Mouse (Mus musculus): ENCODE measurements around the gene Nbas.

Gene Nbas

DNA sequence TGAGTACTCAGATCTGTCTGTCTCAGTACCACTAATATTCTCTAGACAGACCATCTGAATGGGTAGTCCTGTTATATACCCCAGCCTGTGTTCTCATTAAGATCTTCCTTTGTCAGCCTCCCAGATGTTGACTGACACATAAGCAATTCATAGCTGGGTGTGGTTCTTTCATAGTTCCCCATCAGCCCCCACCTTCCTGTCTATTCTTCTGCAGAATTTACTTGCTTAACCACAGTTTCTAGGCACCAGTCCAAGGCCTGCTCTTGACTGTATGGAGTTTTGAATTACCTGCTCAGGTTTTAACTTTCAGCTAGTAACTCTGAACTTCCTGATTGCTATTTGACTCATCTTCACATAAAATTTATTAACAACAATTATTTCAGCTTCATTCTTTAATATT is 141.3 kb downstream of the Nbas start:
- DNase-seq: no peak

DNA sequence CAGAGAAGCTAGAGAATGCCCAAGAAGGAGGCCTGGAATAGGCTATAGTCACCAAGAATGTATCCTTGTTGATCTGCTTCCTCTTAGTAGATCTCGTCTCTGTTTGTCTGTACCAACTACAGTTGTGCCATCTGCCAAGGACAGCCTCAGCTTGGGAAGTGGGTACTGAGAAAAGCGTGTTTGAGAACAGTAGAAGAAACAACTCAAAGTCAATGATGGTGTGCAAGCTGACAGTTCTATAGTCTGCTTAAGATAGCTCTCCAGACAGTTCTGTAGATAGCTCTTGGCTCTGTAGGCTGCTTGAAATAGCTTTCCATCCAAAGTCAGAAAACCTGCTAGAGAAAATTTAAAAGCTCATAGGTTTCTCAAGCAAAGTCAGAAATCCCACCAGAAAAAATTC is 149.7 kb downstream of the Nbas start:
- DNase-seq: no peak

DNA sequence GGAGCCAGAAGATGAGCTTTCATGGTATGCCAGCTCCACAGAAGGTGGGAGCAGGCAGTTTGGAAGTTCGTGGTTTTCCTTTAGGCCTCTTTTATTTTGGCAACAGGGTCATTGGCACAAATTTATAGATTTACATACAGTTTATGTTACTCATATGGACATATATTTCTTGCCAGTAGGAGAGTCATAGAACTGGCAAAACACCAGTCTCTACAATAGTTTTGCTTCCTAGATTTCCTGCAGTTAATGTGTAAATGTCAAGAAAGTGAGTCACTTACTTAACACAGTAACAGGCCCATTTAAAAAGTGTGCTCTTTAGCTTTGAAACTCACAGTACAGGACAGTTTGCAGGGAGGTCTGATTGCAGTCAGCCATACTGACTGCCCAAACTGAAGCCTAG is 161.3 kb downstream of the Nbas start:
- DNase-seq: no peak

DNA sequence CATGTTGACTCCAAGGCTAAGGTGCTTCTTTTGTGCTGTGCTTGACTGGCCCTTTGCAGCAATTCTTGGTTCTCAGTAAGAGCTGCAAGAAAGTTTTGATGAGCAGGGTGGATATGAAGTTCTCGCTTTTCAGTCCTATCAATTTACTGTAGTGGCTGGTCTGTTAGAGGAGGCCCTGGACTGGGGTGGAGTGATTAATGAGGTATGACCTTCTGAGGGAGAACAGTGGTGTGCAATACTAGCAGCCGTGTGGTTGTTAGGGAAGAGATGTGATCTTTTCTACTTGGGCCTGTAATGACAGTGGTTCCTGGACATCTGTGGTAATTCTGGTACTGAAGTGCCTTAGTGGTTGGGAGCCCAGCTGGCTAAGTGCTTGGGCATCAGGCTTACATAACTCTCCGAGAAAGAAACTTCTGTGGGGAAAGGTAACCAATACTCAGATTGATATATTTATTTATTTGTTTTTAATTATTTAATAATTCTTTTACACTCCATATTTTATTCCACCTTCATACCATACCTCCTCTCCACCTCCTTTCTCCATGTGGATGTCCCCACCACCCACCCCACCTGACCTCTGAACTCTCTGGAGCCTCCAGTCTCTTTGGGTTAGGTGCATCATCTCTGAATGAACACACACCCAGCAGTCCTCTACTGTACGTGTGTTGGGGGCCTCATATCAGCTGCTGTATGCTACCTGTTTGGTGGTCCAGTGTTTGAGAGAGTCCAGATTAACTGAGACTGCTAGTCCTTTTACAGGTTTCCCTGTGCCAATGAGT is 175.9 kb downstream of the Nbas start:
- no peak for DNase-seq

DNA sequence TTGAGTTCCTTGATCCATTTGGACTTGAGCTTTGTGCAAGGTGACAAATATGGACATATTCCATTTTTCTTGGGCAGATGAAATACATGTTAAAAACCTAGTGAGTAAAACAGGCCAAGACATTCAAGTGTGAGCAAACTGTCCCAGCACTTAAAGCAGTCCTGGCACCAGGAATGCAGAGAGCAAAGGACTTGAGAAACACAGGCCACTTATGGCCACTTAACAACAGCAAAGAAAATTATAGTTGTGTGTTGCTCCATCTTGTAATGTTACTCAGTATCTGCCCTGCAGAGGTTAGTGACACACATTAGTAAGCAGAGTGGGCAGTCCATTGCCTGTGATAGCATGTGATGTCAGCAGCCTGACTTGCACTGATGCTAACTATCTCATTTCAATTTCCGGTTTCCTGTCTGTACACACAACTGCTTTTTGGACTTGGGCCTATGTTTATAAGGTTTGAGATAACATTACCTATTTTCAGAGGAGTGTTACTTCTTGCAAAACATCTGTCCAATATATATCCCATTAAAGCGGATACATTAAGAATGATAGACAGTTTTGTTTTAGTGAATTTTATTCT is 176.6 kb downstream of the Nbas start:
- DNase-seq: no peak

DNA sequence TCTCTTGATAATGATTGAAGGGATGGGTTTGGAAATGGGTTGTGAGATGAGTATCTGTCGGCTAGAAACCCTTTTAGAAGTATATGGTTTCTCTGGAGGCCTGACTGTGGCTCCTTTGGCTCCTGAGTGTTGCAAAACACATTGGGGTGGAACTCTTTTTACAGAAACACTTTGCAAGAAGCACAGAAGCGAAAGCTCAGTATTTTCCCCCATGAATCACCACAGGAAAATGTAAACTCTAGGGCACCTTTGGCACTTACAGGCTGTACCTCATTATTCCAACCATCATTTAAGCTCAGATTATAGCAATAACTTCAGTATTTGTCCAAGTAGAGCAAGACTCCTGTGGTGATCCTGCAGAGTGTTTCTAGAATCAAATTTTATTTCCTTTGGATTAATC is 180.0 kb downstream of the Nbas start:
- no peak for DNase-seq

DNA sequence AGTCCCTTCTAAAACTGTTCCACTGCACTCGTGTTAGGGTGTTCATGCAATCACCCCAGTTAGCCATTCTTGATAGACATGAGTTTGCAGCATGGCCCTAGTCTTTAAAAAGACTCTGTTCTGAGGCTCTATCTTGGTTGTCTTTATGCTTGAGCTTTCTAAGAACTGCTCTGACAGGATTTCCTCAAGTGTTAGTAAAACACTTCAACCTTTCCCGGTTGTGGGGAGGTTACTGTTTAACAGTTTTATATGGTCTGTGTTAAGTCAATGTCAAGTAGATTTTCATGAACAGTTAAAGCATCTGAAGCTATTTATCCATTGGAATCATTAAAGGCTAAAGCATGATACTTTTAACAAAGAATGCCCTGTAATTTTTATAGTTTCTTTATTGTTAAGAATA is 183.1 kb downstream of the Nbas start:
- DNase-seq: no peak

DNA sequence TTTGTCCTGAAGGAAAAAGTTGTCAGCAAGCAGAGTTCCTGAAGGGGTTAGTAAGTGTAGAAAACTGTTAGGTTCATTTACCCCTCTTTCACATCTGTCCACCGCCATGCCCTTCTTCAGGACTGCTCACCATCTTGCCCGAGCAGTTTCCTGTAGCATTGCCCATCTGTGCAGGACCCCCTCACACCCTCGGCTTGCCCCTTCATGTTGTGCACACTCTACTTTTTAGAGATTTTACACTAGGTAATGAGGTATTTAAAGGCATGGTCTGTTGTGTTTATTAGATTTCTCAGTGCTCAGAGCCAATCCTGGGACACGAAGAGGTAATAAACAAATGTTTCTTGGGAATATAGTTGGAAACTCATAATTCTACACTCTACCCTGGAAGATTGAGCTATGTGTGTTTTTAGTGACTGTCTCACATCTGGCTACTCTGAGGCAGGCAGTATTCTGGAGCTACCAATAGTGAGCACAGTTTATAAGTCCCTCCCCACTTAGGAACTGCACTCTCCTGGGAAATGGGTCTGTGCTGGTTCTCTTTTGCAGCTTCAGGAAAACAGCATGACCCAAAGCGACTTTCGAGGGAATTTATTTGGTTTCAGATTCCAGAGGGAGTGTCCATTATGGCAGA is 191.4 kb downstream of the Nbas start:
- DNase-seq: no peak

DNA sequence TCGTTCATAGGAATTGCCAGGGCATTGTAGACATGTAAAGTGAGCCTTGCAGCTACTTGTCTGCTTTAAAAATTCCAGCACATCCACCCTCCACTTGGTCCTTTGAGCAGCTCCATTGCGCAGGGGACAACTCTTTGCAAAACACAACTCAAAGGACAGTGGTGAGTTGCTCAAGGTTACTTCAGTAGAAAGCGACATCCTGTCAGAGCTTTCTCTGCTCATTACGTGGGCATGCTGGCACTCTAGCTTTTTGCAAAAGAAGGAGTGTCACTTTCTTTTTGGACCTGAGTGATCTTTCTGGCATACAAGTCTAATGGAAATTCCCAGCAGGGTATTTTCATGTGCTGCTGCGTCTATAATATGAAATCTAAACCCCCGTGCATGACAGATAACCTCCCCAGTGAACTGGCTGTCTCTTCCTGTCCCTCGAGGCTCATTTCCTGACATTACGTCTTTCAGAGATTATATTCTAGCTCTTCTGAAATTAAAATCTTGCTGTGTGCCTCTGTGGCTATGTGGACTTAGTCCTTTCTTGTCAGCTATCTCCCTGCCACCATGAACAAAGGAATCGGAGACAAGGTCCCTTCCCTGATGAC is 192.7 kb downstream of the Nbas start:
- DNase-seq: no peak

DNA sequence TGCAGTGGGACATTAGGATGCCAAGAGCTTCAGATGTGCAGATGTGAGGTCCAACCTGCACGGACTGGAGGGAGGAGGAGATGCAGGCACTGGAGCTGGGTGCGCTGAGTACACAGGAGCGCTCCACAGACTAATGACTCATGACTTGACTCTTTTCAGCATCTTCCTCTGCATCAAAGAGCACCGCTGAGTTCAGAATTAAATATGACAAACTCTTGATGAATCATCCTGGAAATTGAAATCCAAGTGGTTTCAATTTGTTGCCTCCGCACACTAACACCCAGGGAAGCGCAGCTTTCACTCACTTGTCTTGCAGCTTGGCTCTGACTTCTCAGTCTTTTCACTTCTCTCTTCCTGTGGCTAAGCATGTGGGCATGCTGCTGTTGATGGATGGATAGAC is 193.5 kb downstream of the Nbas start:
- DNase-seq: no peak

DNA sequence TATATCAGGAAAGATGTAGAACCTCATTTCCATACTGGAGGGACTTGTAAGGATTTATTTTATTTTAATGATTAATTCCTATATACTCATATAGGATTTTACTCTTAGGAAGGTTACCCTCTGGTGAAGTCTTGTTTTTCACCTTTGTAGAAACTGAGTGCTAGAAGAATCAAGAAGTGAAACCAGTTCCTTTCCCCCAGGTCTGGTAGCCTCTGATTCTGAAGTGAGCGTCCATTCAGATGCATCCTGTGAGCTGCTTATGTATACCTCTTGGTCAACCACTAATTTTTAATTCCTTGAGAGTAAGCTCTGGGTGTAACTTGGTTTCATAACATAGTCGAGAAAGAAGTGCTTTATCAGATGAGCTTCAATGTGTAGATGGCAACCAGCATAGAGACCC is 196.6 kb downstream of the Nbas start:
- no peak for DNase-seq

DNA sequence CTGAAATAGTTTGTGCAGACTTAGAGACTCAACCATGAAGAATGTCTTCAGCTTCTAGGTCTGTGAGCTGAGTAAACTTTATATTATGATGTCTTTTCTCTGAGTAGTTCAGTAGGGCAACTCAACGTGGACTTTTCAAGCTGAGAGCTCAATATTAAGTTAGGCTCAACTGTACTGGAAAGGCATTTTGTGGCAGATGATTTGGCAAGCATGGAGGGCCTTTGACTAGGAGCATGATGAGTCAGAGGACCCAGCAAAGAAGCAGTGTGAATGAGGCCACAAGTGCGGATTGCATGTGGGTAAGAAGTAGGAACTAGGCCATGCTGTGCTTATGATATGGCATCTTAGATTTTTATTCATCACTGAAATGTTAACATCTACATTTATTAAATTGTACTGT is 205.9 kb downstream of the Nbas start:
- DNase-seq: no peak

DNA sequence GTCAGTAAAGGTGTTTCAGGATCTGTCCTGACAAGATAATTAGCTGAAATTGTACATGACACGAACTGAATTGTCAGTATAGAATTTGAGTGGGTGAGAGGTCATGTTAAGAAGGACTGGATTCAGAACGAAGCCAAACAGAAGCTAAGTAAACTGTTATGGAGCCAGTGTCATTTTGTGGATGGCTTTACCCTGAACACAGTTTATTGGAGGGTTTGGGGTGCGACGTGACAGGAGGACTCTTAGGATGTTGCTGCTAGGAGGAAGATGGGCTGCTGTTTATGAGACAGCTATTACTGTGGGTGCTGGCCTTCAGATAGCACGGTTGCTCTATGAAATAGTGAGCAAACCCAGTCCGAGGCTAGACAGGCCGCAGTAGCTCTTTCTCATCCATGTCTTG is 210.2 kb downstream of the Nbas start:
- DNase-seq: no peak

DNA sequence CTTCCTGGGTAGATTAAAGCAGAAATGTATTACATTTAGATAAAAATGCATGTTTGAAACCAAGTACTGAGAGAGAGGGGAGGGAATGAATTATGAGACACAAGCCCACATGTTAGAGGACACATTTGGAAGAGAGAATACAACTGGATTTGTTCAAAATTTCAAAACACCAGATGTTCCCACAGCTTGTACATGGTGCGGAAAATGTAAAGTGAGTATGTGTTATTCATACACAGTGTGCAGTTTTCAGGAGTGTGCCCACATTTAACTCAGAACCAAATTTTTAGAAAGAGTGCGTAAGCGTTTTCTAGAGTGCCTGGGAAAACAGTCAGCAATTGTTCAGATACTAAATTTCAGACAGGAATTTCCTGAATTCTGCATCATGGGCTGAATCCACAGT is 217.3 kb downstream of the Nbas start:
- DNase-seq: no peak

DNA sequence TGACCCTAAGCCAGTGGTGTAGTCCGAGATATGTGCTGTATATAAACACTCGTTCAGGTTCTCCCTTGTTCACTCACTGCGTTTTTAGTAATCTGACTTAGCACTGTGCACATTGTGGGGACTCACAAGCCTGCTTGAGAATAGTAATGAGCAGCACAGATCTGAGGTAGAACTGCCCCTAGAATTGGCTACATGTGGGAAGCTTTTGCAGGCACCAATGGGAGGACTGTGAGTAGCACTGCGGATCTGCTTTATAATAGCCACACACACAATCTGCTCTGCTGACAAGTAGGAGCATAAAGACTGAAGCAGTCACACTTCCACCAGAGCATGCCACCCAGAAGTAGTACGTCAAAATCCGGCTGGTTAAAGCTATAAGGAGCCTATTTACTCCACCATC is 228.3 kb downstream of the Nbas start:
- no peak for DNase-seq

DNA sequence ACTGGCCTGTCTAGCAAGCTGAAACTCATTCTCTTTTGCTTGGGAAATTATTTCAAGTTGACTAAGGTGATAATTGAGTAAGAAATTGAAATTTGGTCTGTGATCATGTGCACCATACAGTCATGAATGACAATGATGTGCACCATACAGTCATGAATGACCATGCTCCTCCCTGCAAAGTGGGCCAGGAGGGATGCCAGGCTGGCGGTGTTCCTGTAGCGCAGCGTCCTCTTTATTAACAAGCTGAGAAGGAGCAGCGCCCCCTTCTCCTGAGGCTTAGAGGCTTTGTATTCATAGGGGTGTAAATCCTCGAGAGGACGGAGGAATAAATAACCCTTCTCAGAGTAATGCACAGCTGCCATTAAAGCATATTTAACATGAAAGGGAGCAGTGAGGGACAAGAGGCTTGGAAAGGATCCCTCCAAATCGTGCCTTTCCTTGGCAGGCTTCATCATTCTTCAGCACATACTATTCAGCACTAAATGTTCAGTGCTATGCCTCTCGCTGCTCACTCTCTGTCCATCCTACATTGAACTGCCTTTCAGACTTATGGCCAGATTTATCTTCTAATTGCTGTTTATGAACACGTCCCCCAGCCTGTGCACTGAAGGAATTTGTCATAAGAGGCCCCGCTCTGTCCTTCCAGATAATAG is 230.4 kb downstream of the Nbas start:
- no peak for DNase-seq

DNA sequence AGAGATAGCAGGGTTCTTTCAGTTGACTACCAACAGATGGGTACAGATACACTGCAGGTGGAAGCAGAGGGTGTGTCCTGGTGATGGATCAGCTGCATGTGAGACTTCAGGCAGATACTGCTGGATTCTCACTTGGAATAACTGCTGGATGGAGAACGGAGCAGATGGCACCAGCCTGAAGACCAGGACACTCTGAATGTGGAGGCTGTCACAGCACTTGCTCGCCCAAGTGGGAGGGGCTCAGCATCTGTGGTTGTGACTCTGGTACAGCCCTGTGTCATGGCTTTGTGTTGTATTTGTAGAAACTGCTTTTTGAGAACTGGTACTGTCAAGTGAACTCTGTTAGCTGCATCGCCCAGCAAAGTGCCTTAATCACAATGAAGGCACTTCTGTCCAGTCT is 231.3 kb downstream of the Nbas start:
- no peak for DNase-seq

DNA sequence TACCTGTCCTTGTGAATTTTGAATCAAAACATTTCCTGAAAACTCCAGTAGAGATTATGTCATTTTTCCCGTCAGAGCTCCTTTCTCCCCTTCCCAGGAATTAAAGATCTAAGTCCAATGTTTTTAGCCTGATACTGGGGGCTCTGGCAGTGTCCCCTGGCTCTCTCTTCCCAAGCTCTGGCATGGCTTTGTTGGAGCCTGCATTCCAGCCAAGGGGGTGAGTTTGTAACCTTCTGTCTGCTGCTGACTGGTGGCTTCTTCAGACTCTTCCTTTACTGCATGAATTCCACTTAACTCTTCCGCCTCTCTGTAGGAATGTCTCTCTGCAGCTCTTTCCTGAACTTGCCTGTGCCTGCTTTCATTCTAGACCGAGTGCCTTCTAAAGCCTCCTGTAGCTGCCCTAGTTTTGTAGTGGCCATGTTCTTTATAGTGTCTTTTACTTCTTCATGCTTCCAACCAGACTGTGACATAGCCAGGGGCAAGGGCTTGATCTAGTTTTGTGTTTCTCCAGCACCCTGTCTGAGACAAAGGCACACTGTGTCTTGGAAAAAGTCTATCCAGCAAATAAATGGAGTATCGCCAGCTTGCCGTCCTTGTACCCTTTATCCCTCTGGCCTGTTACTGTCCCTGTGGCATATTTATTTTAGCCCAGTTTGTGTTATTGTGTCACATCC is 236.0 kb downstream of the Nbas start:
- DNase-seq: no peak

DNA sequence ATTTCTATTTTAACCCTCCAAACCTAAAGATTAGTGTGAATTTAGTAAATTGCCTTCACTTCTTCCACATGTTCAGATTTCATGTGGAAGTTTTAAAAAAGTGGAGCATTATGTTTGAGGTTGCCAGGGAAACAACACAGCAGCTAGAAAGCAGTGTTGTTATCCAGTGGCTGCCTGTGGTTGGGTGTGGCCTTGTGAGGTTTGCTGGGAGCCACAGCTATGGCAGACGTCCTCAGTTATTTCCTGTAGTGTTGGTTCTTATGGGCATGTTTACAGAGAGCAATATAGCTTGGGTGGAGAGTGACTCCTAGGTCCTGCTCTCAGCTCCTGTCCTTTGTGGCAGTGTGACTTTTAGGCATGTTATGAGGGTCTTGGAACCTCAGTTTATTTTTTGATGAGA is 249.1 kb downstream of the Nbas start:
- no peak for DNase-seq

DNA sequence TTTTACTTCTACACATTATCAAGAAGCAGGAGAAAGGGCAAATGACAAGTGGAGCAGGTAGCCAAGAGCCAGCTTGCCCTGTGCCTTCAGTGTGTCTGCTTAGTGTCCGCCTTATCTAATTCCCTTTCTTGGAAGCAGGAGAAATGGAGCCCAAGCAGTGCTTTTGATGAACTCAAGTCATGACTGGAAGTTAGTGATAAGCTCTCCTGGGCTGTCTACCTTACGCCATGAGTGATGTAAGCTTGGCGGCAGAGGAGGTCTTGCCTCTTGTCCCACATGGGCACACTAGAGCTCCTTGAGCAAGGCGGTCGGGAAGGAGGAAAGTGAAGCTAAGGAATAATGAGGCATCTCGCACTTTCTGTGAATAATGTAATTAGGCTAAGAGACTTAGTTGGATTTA is 250.5 kb downstream of the Nbas start:
- no peak for DNase-seq

DNA sequence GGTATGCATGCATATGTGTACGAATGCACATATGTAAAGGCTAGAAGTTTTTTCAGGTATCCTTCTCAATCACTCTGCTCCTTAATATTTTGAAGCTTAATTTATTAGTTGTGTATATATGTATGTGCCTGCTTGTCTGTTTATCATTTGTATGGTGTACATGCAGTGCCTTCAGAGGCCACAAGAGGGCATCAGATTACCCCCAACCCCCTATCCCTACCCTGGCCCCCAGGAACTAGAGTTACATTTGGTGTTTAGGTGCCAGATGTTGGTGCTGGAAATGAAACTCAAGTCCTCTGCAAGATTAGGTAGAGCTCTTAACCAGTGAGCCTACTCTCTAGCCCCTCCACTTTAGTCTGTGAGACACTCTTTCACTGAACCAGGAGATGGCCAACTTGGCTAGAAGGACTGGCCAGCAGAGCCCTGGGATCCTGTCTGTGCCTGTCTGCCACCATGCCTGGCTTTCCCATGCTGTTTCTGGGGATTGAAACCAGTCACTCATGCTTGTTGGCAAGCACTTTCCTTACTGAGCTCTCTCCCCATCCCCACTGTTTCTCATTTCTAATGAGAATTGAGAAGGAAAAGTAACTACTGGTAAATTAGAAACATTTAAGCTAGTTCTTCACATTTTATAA is 263.9 kb downstream of the Nbas start:
- DNase-seq: peak in 1 of 2 experiments; percentile 6

DNA sequence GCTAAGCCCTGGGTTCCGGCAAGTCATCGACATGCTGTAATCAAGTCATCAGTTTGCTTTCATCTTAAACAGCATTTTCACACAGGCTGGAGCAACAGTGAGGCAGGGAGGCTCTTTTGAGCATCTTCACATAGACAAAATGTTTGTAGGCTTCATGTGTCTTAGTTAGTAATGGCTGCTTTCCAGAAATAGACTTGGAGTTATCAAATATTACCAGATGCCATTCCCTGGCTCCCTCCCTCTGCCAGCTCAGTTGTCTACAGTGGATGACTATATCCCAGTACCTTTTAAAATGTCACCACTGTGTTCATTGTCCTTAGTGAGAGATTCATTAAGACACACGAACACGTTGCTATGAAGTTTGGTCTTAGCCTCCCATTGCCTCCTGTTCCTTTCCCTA is 270.2 kb downstream of the Nbas start:
- no peak for DNase-seq

DNA sequence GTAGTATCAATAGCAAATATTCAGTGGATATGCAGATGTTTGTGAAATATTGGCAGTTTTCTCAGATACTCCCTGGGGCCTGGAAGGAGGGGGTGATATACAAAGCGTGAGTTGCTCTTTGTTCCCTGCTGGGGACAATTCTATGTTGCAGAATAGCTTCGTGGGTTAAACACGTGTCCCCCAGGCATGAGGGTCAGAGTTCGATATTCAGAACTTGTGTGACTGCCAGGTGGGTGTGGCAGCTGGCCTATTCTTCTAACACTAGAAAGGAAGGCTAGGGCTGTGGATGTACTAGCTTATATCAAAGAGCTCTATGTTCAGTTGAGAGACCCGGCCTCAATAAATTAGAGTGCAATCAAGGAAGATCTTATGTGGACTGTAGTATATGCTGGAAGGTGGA is 274.9 kb downstream of the Nbas start:
- DNase-seq: no peak

Measured in thymus, postnatal 36 days (tissue).